Mouse (Mus musculus): Measurements from ENCODE around the gene Lypd5. TPM values are rescaled to one million over a fixed set of nuclear protein-coding genes. Genes with fewer than 3 reads are reported as not detected.

Lypd5 gene
- polyA plus RNA-seq, 1 experiment from 2014 or later, result not detected

- Histone ChIP-seq H3K9me3 (ENCODE audit: control insufficient read depth, low read length) (no peaks in the 10 kb centered on the region), H3K4me2 (ENCODE audit: low read depth, low read length, severe bottlenecking) (0 out of 2 replicates have a peak overlapping the region, but pooled peaks have one; percentile 21), H3K4me1 (replicated peaks; ENCODE audit: control insufficient read depth, insufficient read depth, low read length) (peaks cover 5% of the 10 kb centered on the region; the same call in 1 of the 2 replicates), H3K9ac (ENCODE audit: low read length) (peak overlapping the region; percentile 44), H3K27me3 (ENCODE audit: control insufficient read depth, insufficient read depth, low read length) (peaks cover 5% of the 10 kb centered on the region), H3K4me3 (ENCODE audit: low read depth, low read length) (no peak overlapping the region), H3K36me3 (ENCODE audit: control insufficient read depth, insufficient read depth, low read length) (no peaks in the 10 kb centered on the region), H3K27ac (ENCODE audit: low read depth, low read length) (no peak overlapping the region)
- ATAC-seq (replicated peaks; ENCODE audit: low FRiP score), result no peak; the same call in 1 of the 2 replicates
- DNase-seq (ENCODE audit: low spot score), result no peak
- 38% methylated on average over 20 of the region's 20 CpGs for WGBS
Observed at GRCm38 (mm10) chr7:24373538-24374379, 24.8 kb downstream of the Lypd5 start.

DNA sequence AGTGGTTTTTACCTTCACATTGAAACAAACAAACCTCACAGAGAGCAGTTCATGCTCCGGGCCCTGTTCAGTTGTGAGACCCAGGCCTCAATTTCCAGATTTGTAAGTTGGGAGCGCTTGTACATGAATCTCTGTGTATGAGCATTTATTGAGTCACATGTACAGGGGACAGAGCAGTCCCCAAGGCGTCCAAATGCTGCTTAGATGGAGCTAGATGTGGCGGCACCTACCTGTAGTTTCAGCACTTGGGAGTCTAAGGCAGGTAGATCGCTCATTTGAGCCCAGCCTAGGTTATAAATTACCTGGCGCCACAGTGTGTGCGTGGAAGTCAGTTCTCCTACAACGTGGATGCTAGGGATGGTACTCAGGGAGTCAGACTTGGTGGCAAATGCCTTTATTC, 27.5 kb downstream of the Lypd5 start:
- no peak overlapping the region for H3K4me3 ChIP-seq (ENCODE audit: low read depth, low read length)
- WGBS, result 89% methylated on average over 8 of the region's 8 CpGs
- no peak overlapping the region for H3K9ac ChIP-seq (ENCODE audit: low read length)
- H3K9me3 ChIP-seq (ENCODE audit: control insufficient read depth, low read length), result no peaks in the 10 kb centered on the region
- H3K27ac ChIP-seq (ENCODE audit: low read depth, low read length), result 0 out of 2 replicates have a peak overlapping the region, but pooled peaks have one; percentile 12
- no peak overlapping the region for H3K4me2 ChIP-seq (ENCODE audit: low read depth, low read length, severe bottlenecking)
- DNase-seq (ENCODE audit: low spot score), result no peak
- no peaks in the 10 kb centered on the region for H3K36me3 ChIP-seq (ENCODE audit: control insufficient read depth, insufficient read depth, low read length)
- ATAC-seq (replicated peaks; ENCODE audit: low FRiP score), result no peak
- H3K27me3 ChIP-seq (ENCODE audit: control insufficient read depth, insufficient read depth, low read length), result peaks cover 5% of the 10 kb centered on the region
- H3K4me1 ChIP-seq (replicated peaks; ENCODE audit: control insufficient read depth, insufficient read depth, low read length), result peaks cover 5% of the 10 kb centered on the region; the same call in 1 of the 2 replicates

- DNase-seq (ENCODE audit: low spot score), result peak; percentile 81
- Histone ChIP-seq H3K9ac (ENCODE audit: low read length) (peak overlapping the region; percentile 32), H3K27me3 (ENCODE audit: control insufficient read depth, insufficient read depth, low read length) (peaks cover 5% of the 10 kb centered on the region), H3K4me3 (ENCODE audit: low read depth, low read length) (peak overlapping the region; percentile 20), H3K4me1 (replicated peaks; ENCODE audit: control insufficient read depth, insufficient read depth, low read length) (peaks cover 5% of the 10 kb centered on the region; the same call in 1 of the 2 replicates), H3K27ac (ENCODE audit: low read depth, low read length) (no peak overlapping the region), H3K36me3 (ENCODE audit: control insufficient read depth, insufficient read depth, low read length) (no peaks in the 10 kb centered on the region), H3K4me2 (ENCODE audit: low read depth, low read length, severe bottlenecking) (peak overlapping the region; percentile 53), H3K9me3 (ENCODE audit: control insufficient read depth, low read length) (no peaks in the 10 kb centered on the region)
- peak; percentile 70 for ATAC-seq (replicated peaks; ENCODE audit: low FRiP score)
- 7% methylated on average over 49 of the region's 49 CpGs for WGBS
Observed at GRCm38 (mm10) chr7:24377091-24377865, 28.3 kb downstream of the Lypd5 start.

DNA sequence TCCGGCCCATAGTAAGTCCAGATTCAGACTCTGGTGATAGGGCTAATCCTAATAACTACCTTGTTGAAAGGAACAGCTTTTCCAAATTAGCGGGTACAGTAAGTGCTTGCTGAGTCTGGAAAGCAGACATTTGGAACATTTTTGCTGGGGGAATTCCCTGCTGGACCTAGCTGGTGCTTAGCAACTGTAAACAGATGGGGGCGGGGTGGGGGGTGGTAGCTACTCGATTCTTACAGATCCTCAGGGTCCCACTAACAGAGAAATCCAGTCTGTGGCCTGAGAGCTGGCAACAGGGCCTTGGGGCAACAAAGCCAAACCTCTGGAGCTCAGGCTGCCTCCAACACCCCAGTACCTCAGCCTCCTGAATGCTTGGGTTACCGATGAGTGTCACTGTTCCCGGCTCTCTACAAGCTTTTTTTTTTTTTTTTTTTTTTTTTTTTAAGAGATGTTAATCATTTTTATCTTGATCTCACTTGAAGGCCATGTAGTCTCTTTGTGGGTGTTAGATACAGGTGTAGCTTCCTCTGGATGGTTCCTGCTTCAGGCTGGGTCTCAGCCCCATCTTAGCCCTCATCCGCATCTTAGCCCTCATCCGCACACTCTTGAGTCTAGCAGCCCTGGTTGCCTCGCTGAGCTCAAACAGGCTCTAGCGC, 29.2 kb downstream of the Lypd5 start:
- WGBS, result 80% methylated on average over 10 of the region's 10 CpGs
- Histone ChIP-seq H3K27ac (ENCODE audit: low read depth, low read length) (no peak overlapping the region), H3K4me1 (replicated peaks; ENCODE audit: control insufficient read depth, insufficient read depth, low read length) (peaks cover 5% of the 10 kb centered on the region; the same call in 1 of the 2 replicates), H3K9me3 (ENCODE audit: control insufficient read depth, low read length) (no peaks in the 10 kb centered on the region), H3K36me3 (ENCODE audit: control insufficient read depth, insufficient read depth, low read length) (no peaks in the 10 kb centered on the region), H3K4me2 (ENCODE audit: low read depth, low read length, severe bottlenecking) (no peak overlapping the region), H3K4me3 (ENCODE audit: low read depth, low read length) (no peak overlapping the region), H3K27me3 (ENCODE audit: control insufficient read depth, insufficient read depth, low read length) (peaks cover 5% of the 10 kb centered on the region), H3K9ac (ENCODE audit: low read length) (no peak overlapping the region)
- ATAC-seq (replicated peaks; ENCODE audit: low FRiP score), result no peak
- DNase-seq (ENCODE audit: low spot score), result no peak

GRCm38 (mm10) chr7:24379934-24380333, 30.9 kb downstream of the Lypd5 start:
- no peak for ATAC-seq (replicated peaks; ENCODE audit: low FRiP score)
- H3K9me3 ChIP-seq (ENCODE audit: control insufficient read depth, low read length), result no peaks in the 10 kb centered on the region
- peaks cover 5% of the 10 kb centered on the region; the same call in 1 of the 2 replicates for H3K4me1 ChIP-seq (replicated peaks; ENCODE audit: control insufficient read depth, insufficient read depth, low read length)
- no peak for DNase-seq (ENCODE audit: low spot score)
- no peak overlapping the region for H3K27ac ChIP-seq (ENCODE audit: low read depth, low read length)
- no peak overlapping the region for H3K9ac ChIP-seq (ENCODE audit: low read length)
- H3K4me2 ChIP-seq (ENCODE audit: low read depth, low read length, severe bottlenecking), result no peak overlapping the region
- H3K27me3 ChIP-seq (ENCODE audit: control insufficient read depth, insufficient read depth, low read length), result peaks cover 5% of the 10 kb centered on the region
- H3K36me3 ChIP-seq (ENCODE audit: control insufficient read depth, insufficient read depth, low read length), result no peaks in the 10 kb centered on the region
- H3K4me3 ChIP-seq (ENCODE audit: low read depth, low read length), result no peak overlapping the region
- WGBS, result 65% methylated on average over 7 of the region's 7 CpGs

DNA sequence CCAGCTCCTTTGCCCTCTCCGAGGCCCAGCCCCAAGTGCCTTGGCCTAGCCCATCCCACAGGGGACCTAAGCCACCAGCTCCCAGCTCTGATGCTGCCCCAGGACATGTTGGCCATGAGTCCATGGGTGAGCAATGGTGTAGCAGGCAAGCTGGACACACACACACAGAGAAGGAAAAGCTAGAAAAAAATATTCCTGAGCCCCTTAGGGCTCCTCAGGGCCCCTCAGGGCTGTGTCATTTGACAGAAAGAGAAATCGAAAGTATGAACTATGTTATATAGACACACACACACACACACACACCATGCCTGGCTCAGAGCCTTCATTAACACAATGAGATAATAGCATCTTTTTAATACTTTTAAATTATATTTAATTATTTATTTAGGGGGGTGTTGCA, 31.4 kb downstream of the Lypd5 start:
- no peak overlapping the region for H3K27ac ChIP-seq (ENCODE audit: low read depth, low read length)
- peaks cover 5% of the 10 kb centered on the region; the same call in 1 of the 2 replicates for H3K4me1 ChIP-seq (replicated peaks; ENCODE audit: control insufficient read depth, insufficient read depth, low read length)
- peaks cover 5% of the 10 kb centered on the region for H3K27me3 ChIP-seq (ENCODE audit: control insufficient read depth, insufficient read depth, low read length)
- H3K9ac ChIP-seq (ENCODE audit: low read length), result no peak overlapping the region
- no peaks in the 10 kb centered on the region for H3K9me3 ChIP-seq (ENCODE audit: control insufficient read depth, low read length)
- DNase-seq (ENCODE audit: low spot score), result no peak
- WGBS, result 75% methylated on average over 2 of the region's 2 CpGs
- no peak overlapping the region for H3K4me2 ChIP-seq (ENCODE audit: low read depth, low read length, severe bottlenecking)
- no peaks in the 10 kb centered on the region for H3K36me3 ChIP-seq (ENCODE audit: control insufficient read depth, insufficient read depth, low read length)
- no peak for ATAC-seq (replicated peaks; ENCODE audit: low FRiP score)
- H3K4me3 ChIP-seq (ENCODE audit: low read depth, low read length), result no peak overlapping the region

- ATAC-seq (replicated peaks; ENCODE audit: low FRiP score) (no peak), DNase-seq (ENCODE audit: low spot score) (no peak)
- no peak overlapping the region for H3K27ac ChIP-seq (ENCODE audit: low read depth, low read length)
- H3K27me3 ChIP-seq (ENCODE audit: control insufficient read depth, insufficient read depth, low read length), result no peaks in the 10 kb centered on the region; the same call in 1 of the 2 replicates
- H3K9me3 ChIP-seq (ENCODE audit: control insufficient read depth, low read length), result no peaks in the 10 kb centered on the region
- no peaks in the 10 kb centered on the region for H3K36me3 ChIP-seq (ENCODE audit: control insufficient read depth, insufficient read depth, low read length)
- no peak overlapping the region for H3K4me3 ChIP-seq (ENCODE audit: low read depth, low read length)
- 84% methylated on average over 16 of the region's 16 CpGs for WGBS
- no peak overlapping the region for H3K9ac ChIP-seq (ENCODE audit: low read length)
- H3K4me1 ChIP-seq (replicated peaks; ENCODE audit: control insufficient read depth, insufficient read depth, low read length), result no peaks in the 10 kb centered on the region
- H3K4me2 ChIP-seq (ENCODE audit: low read depth, low read length, severe bottlenecking), result no peak overlapping the region
Observed at GRCm38 (mm10) chr7:24382730-24383372, 33.9 kb downstream of the Lypd5 start.

GRCm38 (mm10) chr7:24384070-24384469, 35.1 kb downstream of the Lypd5 start:
- H3K4me1 ChIP-seq (replicated peaks; ENCODE audit: control insufficient read depth, insufficient read depth, low read length), result no peaks in the 10 kb centered on the region
- ATAC-seq (replicated peaks; ENCODE audit: low FRiP score) (peak; percentile 42; the same call in 1 of the 2 replicates), DNase-seq (ENCODE audit: low spot score) (no peak)
- H3K27me3 ChIP-seq (ENCODE audit: control insufficient read depth, insufficient read depth, low read length), result no peaks in the 10 kb centered on the region; the same call in 1 of the 2 replicates
- WGBS, result 62% methylated on average over 6 of the region's 6 CpGs
- no peak overlapping the region for H3K27ac ChIP-seq (ENCODE audit: low read depth, low read length)
- no peak overlapping the region for H3K4me2 ChIP-seq (ENCODE audit: low read depth, low read length, severe bottlenecking)
- H3K9me3 ChIP-seq (ENCODE audit: control insufficient read depth, low read length), result no peaks in the 10 kb centered on the region
- no peak overlapping the region for H3K4me3 ChIP-seq (ENCODE audit: low read depth, low read length)
- no peak overlapping the region for H3K9ac ChIP-seq (ENCODE audit: low read length)
- no peaks in the 10 kb centered on the region for H3K36me3 ChIP-seq (ENCODE audit: control insufficient read depth, insufficient read depth, low read length)
